Mouse (Mus musculus): Measurements from ENCODE around the gene Dscam. TPM values are rescaled to one million over a fixed set of nuclear protein-coding genes. Genes with fewer than 3 reads are reported as not detected.

Gene Dscam
- polyA plus RNA-seq, 1 experiment from 2014 or later: not detected

DNA sequence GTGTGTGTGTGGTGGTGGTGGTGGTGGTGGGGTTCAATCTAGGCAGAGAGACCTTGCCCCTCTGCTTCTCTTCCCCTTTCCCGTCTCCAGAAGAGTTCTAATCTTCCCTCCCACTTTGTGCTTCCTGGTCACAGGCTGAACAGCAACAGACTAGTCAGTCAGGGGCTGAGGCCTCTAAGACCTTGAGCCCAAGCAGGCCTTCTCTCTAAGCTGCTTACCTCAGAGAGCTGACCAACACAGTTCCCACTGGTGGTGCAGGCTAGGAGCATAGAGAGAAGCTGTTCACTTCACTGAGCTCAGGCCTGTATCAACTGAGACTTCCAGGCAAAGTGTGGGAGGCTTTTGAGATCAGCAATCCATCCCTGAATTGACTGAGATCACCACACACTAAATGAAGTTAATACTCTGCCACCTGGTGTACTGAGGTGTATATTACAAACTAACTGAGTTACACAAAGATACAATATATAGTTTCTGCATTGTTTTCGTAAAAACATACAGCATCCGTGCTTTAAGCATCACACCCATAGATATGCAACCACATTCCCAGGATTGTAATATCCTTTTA is 153.3 kb downstream of the Dscam start:
- H3K4me1 ChIP-seq (ENCODE audit: control insufficient read depth, insufficient read depth, low read length): no peaks in the 10 kb centered on the region
- no peak for ATAC-seq (ENCODE audit: low FRiP score, low TSS enrichment)

DNA sequence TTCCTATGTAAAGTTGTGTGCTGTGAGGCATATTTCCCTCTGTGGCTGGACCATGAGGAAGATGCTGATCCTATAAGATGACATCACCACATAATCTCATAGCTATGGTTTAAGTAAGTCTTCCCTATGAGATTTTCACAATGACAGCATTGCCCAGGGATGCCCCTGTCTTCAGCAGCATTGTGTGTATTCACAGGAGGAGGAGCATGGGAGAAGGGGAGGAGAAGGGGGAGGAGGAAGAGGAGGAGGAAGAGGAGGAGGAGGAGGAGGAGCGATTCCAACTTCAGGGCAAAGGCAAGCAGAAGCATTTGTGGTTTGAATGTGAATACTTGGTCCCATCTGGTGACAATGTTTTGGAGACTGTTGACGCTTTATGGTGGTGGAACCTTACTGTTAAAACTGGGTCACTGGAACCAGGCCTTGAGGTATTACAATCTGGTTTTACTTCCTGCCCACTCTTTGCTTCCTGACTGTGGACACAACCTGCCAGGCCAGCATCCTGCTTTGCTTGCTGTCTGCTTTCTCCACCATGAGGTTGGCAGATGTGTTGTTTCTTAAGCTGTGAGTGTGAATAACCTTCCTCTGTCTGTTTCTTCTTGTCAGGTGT is 154.2 kb downstream of the Dscam start:
- H3K9ac ChIP-seq (ENCODE audit: low read depth, low read length): no peak overlapping the region
- no peaks in the 10 kb centered on the region for H3K36me3 ChIP-seq (ENCODE audit: control insufficient read depth, insufficient read depth, low read length)
- no peak overlapping the region for H3K4me3 ChIP-seq (ENCODE audit: low read length)
- H3K4me1 ChIP-seq (ENCODE audit: control insufficient read depth, insufficient read depth, low read length): no peaks in the 10 kb centered on the region
- H3K27ac ChIP-seq (ENCODE audit: low read depth, low read length): no peak overlapping the region
- 82% methylated on average over 2 of the region's 2 CpGs for WGBS
- no peaks in the 10 kb centered on the region for H3K27me3 ChIP-seq (ENCODE audit: control insufficient read depth, insufficient read depth, low read length)
- ATAC-seq (ENCODE audit: low FRiP score, low TSS enrichment): no peak
- no peak overlapping the region for H3K4me2 ChIP-seq (replicated peaks; ENCODE audit: low read depth, low read length)
- H3K9me3 ChIP-seq (ENCODE audit: control insufficient read depth, low read length): no peaks in the 10 kb centered on the region

More for the DNA sequence above, 153.3 kb downstream of the Dscam start:
- H3K36me3 ChIP-seq (ENCODE audit: control insufficient read depth, insufficient read depth, low read length): no peaks in the 10 kb centered on the region
- H3K9me3 ChIP-seq (ENCODE audit: control insufficient read depth, low read length): no peaks in the 10 kb centered on the region
- H3K4me2 ChIP-seq (replicated peaks; ENCODE audit: low read depth, low read length): no peak overlapping the region
- H3K4me3 ChIP-seq (ENCODE audit: low read length): no peak overlapping the region
- no peak overlapping the region for H3K27ac ChIP-seq (ENCODE audit: low read depth, low read length)
- no peaks in the 10 kb centered on the region for H3K27me3 ChIP-seq (ENCODE audit: control insufficient read depth, insufficient read depth, low read length)
- no peak overlapping the region for H3K9ac ChIP-seq (ENCODE audit: low read depth, low read length)
- 74% methylated on average over 3 of the region's 3 CpGs for WGBS

DNA sequence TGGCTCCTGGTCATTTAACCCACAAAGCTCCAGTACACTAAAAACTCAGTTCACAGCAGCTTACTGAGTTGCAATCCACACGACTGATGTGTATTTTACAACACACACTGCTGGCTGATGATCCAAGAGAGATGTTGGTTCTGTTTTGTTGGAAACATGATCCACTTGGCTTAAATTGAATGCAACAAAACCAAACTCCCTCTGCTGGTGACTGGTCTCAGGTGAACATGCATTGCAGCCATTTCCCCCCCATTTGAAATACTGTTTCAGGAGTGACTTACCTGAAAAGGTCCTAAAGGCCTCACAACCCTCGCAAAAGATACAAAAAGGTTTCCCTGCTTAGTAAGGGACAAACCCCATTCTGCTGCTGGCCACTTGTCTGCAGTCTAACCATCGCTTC is 156.2 kb downstream of the Dscam start:
- 64% methylated on average over 3 of the region's 3 CpGs for WGBS
- H3K9ac ChIP-seq (ENCODE audit: low read depth, low read length): no peak overlapping the region

DNA sequence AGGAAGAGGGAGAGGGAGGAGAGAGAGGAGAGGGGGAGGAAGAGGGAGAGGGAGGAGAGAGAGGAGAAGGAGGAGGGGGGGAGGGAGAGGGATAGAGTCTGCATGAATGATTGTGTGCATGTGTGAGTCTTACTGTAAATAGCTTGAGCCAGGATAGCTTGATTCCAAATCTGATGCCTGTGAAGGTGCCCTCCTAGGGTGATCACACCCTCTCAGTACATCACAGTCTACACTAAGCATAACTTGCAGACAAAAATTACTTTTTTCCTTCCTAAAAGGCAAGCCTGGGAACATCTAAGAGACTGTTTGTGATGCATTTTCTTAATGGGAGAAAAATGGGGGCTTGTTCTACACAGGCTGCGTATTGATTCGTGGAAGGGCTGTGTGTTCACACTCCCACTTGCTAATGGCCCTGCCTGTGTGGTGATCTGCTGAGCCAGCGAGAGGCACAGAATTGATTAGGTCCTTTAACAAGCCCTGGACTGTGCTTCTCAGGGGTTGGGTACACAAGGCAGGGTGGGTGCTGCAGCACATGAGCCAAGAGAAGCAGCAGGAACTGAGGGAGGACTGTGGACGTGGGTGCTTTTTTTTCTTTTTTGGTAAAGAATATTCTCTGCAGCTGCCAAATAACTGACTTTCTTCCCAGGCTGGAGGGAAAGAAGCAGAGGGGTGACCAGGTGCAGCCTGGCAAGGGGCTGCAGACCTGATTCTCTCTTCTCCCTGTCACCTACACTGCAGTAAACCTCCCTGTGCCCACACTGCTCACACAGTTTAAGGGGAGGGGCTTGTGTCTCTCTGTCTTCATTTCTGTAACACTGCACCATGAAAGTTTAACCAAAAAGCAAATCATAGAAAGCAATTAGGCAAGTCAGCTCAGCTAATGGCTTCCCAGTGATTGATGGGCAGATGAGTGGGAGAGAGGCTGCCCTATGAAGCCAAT is 161.2 kb downstream of the Dscam start:
- WGBS: 65% methylated on average over 4 of the region's 4 CpGs
- Histone ChIP-seq H3K9me3 (ENCODE audit: control insufficient read depth, low read length) (no peaks in the 10 kb centered on the region), H3K36me3 (ENCODE audit: control insufficient read depth, insufficient read depth, low read length) (no peaks in the 10 kb centered on the region), H3K4me2 (replicated peaks; ENCODE audit: low read depth, low read length) (no peak overlapping the region), H3K27me3 (ENCODE audit: control insufficient read depth, insufficient read depth, low read length) (no peaks in the 10 kb centered on the region), H3K4me1 (ENCODE audit: control insufficient read depth, insufficient read depth, low read length) (no peaks in the 10 kb centered on the region), H3K9ac (ENCODE audit: low read depth, low read length) (no peak overlapping the region), H3K4me3 (ENCODE audit: low read length) (no peak overlapping the region), H3K27ac (ENCODE audit: low read depth, low read length) (no peak overlapping the region)
- no peak for ATAC-seq (ENCODE audit: low FRiP score, low TSS enrichment)

More for the DNA sequence above, 156.2 kb downstream of the Dscam start:
- H3K4me2 ChIP-seq (replicated peaks; ENCODE audit: low read depth, low read length): no peak overlapping the region
- H3K4me1 ChIP-seq (ENCODE audit: control insufficient read depth, insufficient read depth, low read length): no peaks in the 10 kb centered on the region
- H3K9me3 ChIP-seq (ENCODE audit: control insufficient read depth, low read length): no peaks in the 10 kb centered on the region
- no peak overlapping the region for H3K27ac ChIP-seq (ENCODE audit: low read depth, low read length)
- ATAC-seq (ENCODE audit: low FRiP score, low TSS enrichment): no peak
- no peaks in the 10 kb centered on the region for H3K36me3 ChIP-seq (ENCODE audit: control insufficient read depth, insufficient read depth, low read length)
- H3K27me3 ChIP-seq (ENCODE audit: control insufficient read depth, insufficient read depth, low read length): no peaks in the 10 kb centered on the region
- H3K4me3 ChIP-seq (ENCODE audit: low read length): no peak overlapping the region

DNA sequence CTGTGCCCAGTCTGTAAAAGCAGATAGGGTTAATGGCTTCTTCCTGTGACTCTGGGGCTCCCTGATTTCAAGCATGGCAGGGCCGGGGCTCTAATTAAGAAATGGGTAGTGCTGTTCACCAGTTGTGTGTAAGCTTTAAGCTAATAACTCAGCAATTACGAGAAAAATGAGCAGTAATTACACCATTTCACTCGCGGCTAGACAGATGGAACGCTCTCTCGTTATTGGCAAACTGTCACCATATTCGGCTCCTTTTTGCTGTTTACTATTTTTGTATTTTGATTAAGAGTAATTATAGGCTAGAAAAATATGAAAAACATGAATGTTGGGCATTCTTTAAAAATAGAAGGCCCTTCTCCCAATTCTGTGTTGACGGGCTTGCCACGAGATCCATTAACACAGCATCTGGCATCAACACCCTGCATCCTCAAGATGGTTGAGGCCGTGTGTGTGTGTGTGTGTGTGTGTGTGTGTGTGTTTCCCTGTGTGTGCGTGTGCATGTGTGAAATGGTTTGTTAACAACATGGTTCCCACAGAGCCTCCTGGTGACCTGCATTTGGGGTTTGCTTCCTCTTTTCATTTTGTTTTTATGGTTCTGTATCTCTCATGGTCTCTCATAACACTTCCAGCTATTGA is 162.5 kb downstream of the Dscam start:
- H3K4me3 ChIP-seq (ENCODE audit: low read length): no peak overlapping the region
- no peak overlapping the region for H3K27ac ChIP-seq (ENCODE audit: low read depth, low read length)
- no peaks in the 10 kb centered on the region for H3K36me3 ChIP-seq (ENCODE audit: control insufficient read depth, insufficient read depth, low read length)
- WGBS: 78% methylated on average over 11 of the region's 11 CpGs
- no peaks in the 10 kb centered on the region for H3K4me1 ChIP-seq (ENCODE audit: control insufficient read depth, insufficient read depth, low read length)
- H3K9ac ChIP-seq (ENCODE audit: low read depth, low read length): no peak overlapping the region
- H3K27me3 ChIP-seq (ENCODE audit: control insufficient read depth, insufficient read depth, low read length): no peaks in the 10 kb centered on the region
- no peak for ATAC-seq (ENCODE audit: low FRiP score, low TSS enrichment)
- no peak overlapping the region for H3K4me2 ChIP-seq (replicated peaks; ENCODE audit: low read depth, low read length)
- H3K9me3 ChIP-seq (ENCODE audit: control insufficient read depth, low read length): no peaks in the 10 kb centered on the region

DNA sequence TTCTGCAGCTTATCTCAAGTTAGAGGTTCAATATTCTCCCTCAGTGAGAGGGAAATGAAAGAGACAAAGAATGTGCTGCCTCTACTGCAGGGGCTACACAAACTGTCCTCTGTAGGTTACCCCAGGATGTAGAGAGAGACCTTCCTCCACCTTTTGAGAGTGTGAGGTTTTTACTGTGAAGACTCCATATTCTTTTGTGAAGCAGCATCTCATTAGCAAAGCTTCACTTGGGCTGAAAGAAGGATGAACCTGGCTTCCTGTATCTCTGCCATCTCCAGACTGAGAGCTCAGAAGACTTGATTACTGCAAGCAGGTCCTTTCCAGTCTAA is 163.7 kb downstream of the Dscam start:
- H3K36me3 ChIP-seq (ENCODE audit: control insufficient read depth, insufficient read depth, low read length): no peaks in the 10 kb centered on the region
- H3K4me2 ChIP-seq (replicated peaks; ENCODE audit: low read depth, low read length): no peak overlapping the region
- H3K27me3 ChIP-seq (ENCODE audit: control insufficient read depth, insufficient read depth, low read length): no peaks in the 10 kb centered on the region
- no peaks in the 10 kb centered on the region for H3K4me1 ChIP-seq (ENCODE audit: control insufficient read depth, insufficient read depth, low read length)
- no peak overlapping the region for H3K27ac ChIP-seq (ENCODE audit: low read depth, low read length)
- no peak for ATAC-seq (ENCODE audit: low FRiP score, low TSS enrichment)
- no peak overlapping the region for H3K4me3 ChIP-seq (ENCODE audit: low read length)
- no peaks in the 10 kb centered on the region for H3K9me3 ChIP-seq (ENCODE audit: control insufficient read depth, low read length)
- H3K9ac ChIP-seq (ENCODE audit: low read depth, low read length): no peak overlapping the region

DNA sequence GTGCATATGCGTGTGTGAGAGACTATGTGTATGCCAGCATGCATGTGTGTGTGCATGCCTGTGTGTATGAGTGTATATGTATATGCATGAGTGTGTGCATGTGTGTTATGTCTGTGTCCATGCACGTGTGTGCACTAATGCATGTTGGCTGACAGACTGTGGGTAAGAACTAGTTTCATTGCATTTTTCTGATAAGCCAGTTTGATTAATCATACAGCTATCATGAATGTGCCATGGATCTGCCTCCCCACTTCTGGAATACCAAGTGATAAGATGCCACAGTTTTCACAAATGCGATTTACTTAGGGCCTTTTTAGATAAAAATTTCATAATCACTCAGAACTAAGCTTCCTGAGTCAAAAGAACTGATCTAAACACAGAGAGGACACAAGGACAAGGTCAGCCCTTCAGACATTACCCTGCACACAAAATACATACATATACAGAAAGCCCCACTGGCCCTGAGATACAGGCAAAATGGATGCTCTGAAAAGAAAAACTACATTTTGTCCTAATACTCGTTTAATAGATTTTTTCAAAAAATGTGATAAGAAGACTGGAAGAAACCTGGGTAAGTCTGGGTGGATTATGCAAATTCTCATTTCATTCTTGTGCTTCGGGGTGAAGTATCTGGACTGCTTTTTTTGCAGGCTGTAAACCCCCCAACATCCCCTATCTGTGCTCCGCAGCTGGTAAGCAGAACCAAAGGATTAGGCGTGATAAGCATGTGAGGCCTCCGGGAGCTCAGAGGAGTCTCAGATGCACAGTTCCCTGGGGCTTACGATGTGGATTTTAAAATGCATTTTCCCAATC is 164.3 kb downstream of the Dscam start:
- H3K36me3 ChIP-seq (ENCODE audit: control insufficient read depth, insufficient read depth, low read length): no peaks in the 10 kb centered on the region
- H3K9ac ChIP-seq (ENCODE audit: low read depth, low read length): no peak overlapping the region
- WGBS: 82% methylated on average over 9 of the region's 9 CpGs
- ATAC-seq (ENCODE audit: low FRiP score, low TSS enrichment): no peak
- no peaks in the 10 kb centered on the region for H3K9me3 ChIP-seq (ENCODE audit: control insufficient read depth, low read length)
- no peaks in the 10 kb centered on the region for H3K4me1 ChIP-seq (ENCODE audit: control insufficient read depth, insufficient read depth, low read length)
- H3K27me3 ChIP-seq (ENCODE audit: control insufficient read depth, insufficient read depth, low read length): no peaks in the 10 kb centered on the region
- no peak overlapping the region for H3K4me2 ChIP-seq (replicated peaks; ENCODE audit: low read depth, low read length)
- no peak overlapping the region for H3K4me3 ChIP-seq (ENCODE audit: low read length)
- no peak overlapping the region for H3K27ac ChIP-seq (ENCODE audit: low read depth, low read length)

DNA sequence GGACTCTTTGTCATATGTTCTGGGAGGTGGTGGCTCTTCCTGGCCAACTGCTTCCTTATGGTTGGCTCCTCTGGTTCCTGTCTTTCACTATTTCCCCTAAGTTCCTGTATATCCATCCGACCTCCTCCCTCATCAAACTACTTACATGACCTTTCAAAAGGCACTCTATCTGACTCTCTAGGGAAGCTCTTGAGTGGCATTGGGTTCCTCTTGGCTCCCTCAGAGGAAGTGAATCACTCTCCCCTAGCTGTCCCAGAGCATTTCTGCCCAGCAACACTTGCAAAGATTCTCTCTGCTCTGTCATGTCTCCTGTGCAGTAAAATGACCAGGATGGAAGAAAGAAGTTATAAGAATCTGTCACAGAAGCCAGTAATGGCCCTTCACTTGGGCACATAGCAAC is 166.6 kb downstream of the Dscam start:
- Histone ChIP-seq H3K4me3 (ENCODE audit: low read length) (no peak overlapping the region), H3K4me2 (replicated peaks; ENCODE audit: low read depth, low read length) (no peak overlapping the region), H3K36me3 (ENCODE audit: control insufficient read depth, insufficient read depth, low read length) (no peaks in the 10 kb centered on the region), H3K27ac (ENCODE audit: low read depth, low read length) (no peak overlapping the region), H3K9ac (ENCODE audit: low read depth, low read length) (no peak overlapping the region), H3K9me3 (ENCODE audit: control insufficient read depth, low read length) (no peaks in the 10 kb centered on the region), H3K27me3 (ENCODE audit: control insufficient read depth, insufficient read depth, low read length) (no peaks in the 10 kb centered on the region), H3K4me1 (ENCODE audit: control insufficient read depth, insufficient read depth, low read length) (no peaks in the 10 kb centered on the region)
- WGBS: 50% methylated on average over 1 of the region's 1 CpGs
- ATAC-seq (ENCODE audit: low FRiP score, low TSS enrichment): no peak
